Mouse (Mus musculus): ENCODE data around the gene Col27a1. TPM values are rescaled to one million over a fixed set of nuclear protein-coding genes. Genes with fewer than 3 reads are reported as not detected.

The Col27a1 gene
- total RNA-seq, 1 experiment = 2.4 TPM

DNA sequence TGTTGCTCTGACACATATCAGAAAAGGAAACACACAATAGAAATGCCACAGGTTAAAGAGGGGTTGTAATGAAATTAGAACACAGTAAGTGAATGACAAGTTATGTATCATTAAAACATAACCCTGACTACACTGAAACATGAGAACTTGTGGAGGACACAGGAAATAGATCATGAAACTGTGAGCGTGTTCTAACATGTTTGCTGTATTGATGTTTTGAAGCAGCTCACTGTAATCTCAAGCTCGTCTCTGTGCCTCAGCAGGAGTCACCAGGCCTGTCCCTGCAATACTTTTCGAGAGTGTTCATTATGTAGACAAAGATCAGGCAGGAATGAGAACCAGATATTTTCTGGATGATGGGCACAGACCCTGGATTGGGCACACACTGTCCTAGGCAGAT, 129.8 kb downstream of the Col27a1 start:
- Histone ChIP-seq H3K4me1 (ENCODE audit: control insufficient read depth in 2 of 2, insufficient read depth in 2 of 2, low read length in 2 of 2, poor library complexity in 1 of 2) (peaks cover 0 to 3% of the 10 kb centered on the region in 2 experiments; a peak in 1 of 4 replicates), H3K27ac (ENCODE audit: insufficient read depth, low read depth, low read length, poor library complexity, severe bottlenecking) (no peak overlapping the region), H3K36me3 (ENCODE audit: control insufficient read depth, insufficient read depth, low read length, poor library complexity, severe bottlenecking) (no peaks in the 10 kb centered on the region), H3K9ac (ENCODE audit: insufficient read depth, low read depth, low read length, poor library complexity, severe bottlenecking) (no peak overlapping the region), H3K9me3 (ENCODE audit: control insufficient read depth, insufficient read depth, low read depth, low read length) (no peaks in the 10 kb centered on the region), H3K4me3 (ENCODE audit: insufficient read depth in 1 of 2, low read depth in 1 of 2, low read length in 2 of 2, poor library complexity in 1 of 2, severe bottlenecking in 1 of 2) (no peak overlapping the region)
- in situ Hi-C loops (cut with MboI; ENCODE audit: low sequenced_read_pairs in 2 of 2, unreplicated experiment in 2 of 2) = no loop called here
- no peak for TF ChIP-seq ZC3H11A (IDR thresholded peaks at IDR 0.05; ENCODE audit: borderline replicate concordance, low read depth, low read length)
- TF ChIP-seq HCFC1 (IDR thresholded peaks at IDR 0.05; ENCODE audit: borderline replicate concordance, insufficient read depth, low read length) = no peak
- TF ChIP-seq ZNF384 (IDR thresholded peaks at IDR 0.05; ENCODE audit: low read depth, low read length) = no peak
- no peak for TF ChIP-seq CHD2 (IDR thresholded peaks at IDR 0.05; ENCODE audit: low read depth, low read length)
- DNase-seq (ENCODE audit: low read depth, low spot score) = no peak

DNA sequence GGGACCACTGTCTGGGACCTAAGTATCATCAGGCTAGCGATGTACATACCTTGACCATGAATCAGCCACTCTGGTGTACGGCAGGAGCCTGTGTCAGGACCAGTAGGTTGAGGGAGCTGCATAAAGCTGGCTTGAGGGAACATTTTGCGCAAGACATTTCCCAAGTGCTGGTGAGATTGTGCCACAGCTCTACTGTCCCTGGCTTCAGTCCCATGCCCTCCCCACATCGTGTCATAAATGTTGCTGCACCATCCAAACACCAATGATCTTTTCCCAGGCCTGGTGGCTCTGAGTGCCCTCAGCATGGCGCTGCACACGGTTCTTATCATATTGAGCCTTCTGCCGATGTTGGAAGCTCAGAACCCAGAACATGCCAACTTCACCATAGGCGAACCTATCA, 130.5 kb downstream of the Col27a1 start, which contains the start of gene Orm1:
Gene Orm1 (plus strand): TSS at position 266 of the 400 bp plus-strand sequence.
- Histone ChIP-seq H3K9me3 (ENCODE audit: control insufficient read depth, insufficient read depth, low read depth, low read length) (no peaks in the 10 kb centered on the region), H3K4me1 (ENCODE audit: control insufficient read depth in 2 of 2, insufficient read depth in 2 of 2, low read length in 2 of 2, poor library complexity in 1 of 2) (peaks cover 0 to 3% of the 10 kb centered on the region in 2 experiments; a peak in 1 of 4 replicates), H3K36me3 (ENCODE audit: control insufficient read depth, insufficient read depth, low read length, poor library complexity, severe bottlenecking) (no peaks in the 10 kb centered on the region), H3K27ac (ENCODE audit: insufficient read depth, low read depth, low read length, poor library complexity, severe bottlenecking) (no peak within 1 kb of the TSS), H3K9ac (ENCODE audit: insufficient read depth, low read depth, low read length, poor library complexity, severe bottlenecking) (no peak within 1 kb of the TSS), H3K4me3 (ENCODE audit: insufficient read depth in 1 of 2, low read depth in 1 of 2, low read length in 2 of 2, poor library complexity in 1 of 2, severe bottlenecking in 1 of 2) (no peak within 1 kb of the TSS)
- in situ Hi-C loops (cut with MboI; ENCODE audit: low sequenced_read_pairs in 2 of 2, unreplicated experiment in 2 of 2) = no loop called here
- TF ChIP-seq ZNF384 (IDR thresholded peaks at IDR 0.05; ENCODE audit: low read depth, low read length) = no peak
- no peak for TF ChIP-seq CHD2 (IDR thresholded peaks at IDR 0.05; ENCODE audit: low read depth, low read length)
- no peak for TF ChIP-seq ZC3H11A (IDR thresholded peaks at IDR 0.05; ENCODE audit: borderline replicate concordance, low read depth, low read length)
- no peak for TF ChIP-seq MAFK (IDR thresholded peaks at IDR 0.05; ENCODE audit: insufficient read depth, low read depth, low read length)
- TF ChIP-seq HCFC1 (IDR thresholded peaks at IDR 0.05; ENCODE audit: borderline replicate concordance, insufficient read depth, low read length) = no peak
- no peak for DNase-seq (ENCODE audit: low read depth, low spot score)

DNA sequence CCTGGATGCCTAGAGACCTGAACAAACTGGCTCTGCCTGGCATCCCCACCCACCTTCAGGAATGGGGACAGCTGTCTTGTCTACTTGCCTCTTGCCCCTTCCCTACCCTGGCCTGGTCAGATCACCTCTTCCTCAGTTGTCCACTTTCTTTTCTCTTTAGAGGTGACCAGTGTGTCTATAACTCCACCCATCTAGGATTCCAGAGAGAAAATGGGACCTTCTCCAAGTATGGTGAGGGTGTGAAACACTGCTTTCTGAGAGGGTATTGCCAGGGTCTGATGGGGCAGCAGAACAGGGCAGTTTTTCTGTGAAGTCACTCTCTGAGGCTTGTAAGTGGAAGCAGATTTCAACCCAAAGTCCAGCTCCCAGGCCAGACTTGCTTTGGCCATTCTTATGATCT, 131.5 kb downstream of the Col27a1 start:
- no peaks in the 10 kb centered on the region for H3K9me3 ChIP-seq (ENCODE audit: control insufficient read depth, insufficient read depth, low read depth, low read length)
- peaks cover 0 to 3% of the 10 kb centered on the region in 2 experiments; a peak in 1 of 4 replicates for H3K4me1 ChIP-seq (ENCODE audit: control insufficient read depth in 2 of 2, insufficient read depth in 2 of 2, low read length in 2 of 2, poor library complexity in 1 of 2)
- in situ Hi-C loops (cut with MboI; ENCODE audit: low sequenced_read_pairs in 2 of 2, unreplicated experiment in 2 of 2) = no loop called here
- H3K27ac ChIP-seq (ENCODE audit: insufficient read depth, low read depth, low read length, poor library complexity, severe bottlenecking) = no peak overlapping the region
- H3K4me3 ChIP-seq (ENCODE audit: insufficient read depth in 1 of 2, low read depth in 1 of 2, low read length in 2 of 2, poor library complexity in 1 of 2, severe bottlenecking in 1 of 2) = no peak overlapping the region
- no peak overlapping the region for H3K9ac ChIP-seq (ENCODE audit: insufficient read depth, low read depth, low read length, poor library complexity, severe bottlenecking)
- no peak for DNase-seq (ENCODE audit: low read depth, low spot score)
- H3K36me3 ChIP-seq (ENCODE audit: control insufficient read depth, insufficient read depth, low read length, poor library complexity, severe bottlenecking) = no peaks in the 10 kb centered on the region
- no peak for TF ChIP-seq HCFC1 (IDR thresholded peaks at IDR 0.05; ENCODE audit: borderline replicate concordance, insufficient read depth, low read length)
- TF ChIP-seq ZNF384 (IDR thresholded peaks at IDR 0.05; ENCODE audit: low read depth, low read length) = no peak
- no peak for TF ChIP-seq CHD2 (IDR thresholded peaks at IDR 0.05; ENCODE audit: low read depth, low read length)
- no peak for TF ChIP-seq MAFK (IDR thresholded peaks at IDR 0.05; ENCODE audit: insufficient read depth, low read depth, low read length)
- no peak for TF ChIP-seq ZC3H11A (IDR thresholded peaks at IDR 0.05; ENCODE audit: borderline replicate concordance, low read depth, low read length)

DNA sequence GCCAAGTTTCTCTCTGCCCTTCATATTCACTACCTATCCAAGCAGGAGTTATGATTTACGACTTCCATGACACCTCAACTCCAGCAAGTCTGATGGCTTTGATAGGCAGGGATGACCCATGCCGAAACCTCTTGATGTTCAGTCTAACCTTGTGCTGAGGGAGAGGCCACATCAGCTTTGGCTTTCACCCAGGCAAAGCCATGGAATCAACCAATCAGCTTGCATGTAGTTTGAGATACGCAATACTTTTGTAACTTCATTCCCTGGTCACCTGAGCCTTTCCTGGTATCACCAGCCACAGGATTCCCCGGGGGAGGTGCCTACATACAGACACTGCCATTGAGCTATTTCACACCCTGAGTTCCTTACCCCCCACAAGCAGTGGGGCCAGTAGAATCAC, 132.9 kb downstream of the Col27a1 start:
- no peaks in the 10 kb centered on the region for H3K36me3 ChIP-seq (ENCODE audit: control insufficient read depth, insufficient read depth, low read length, poor library complexity, severe bottlenecking)
- in situ Hi-C loops (cut with MboI; ENCODE audit: low sequenced_read_pairs in 2 of 2, unreplicated experiment in 2 of 2) = no loop called here
- DNase-seq (ENCODE audit: low read depth, low spot score) = no peak
- no peak overlapping the region for H3K9ac ChIP-seq (ENCODE audit: insufficient read depth, low read depth, low read length, poor library complexity, severe bottlenecking)
- TF ChIP-seq MAFK (IDR thresholded peaks at IDR 0.05; ENCODE audit: insufficient read depth, low read depth, low read length) = no peak
- H3K27ac ChIP-seq (ENCODE audit: insufficient read depth, low read depth, low read length, poor library complexity, severe bottlenecking) = no peak overlapping the region
- H3K9me3 ChIP-seq (ENCODE audit: control insufficient read depth, insufficient read depth, low read depth, low read length) = no peaks in the 10 kb centered on the region
- no peak overlapping the region for H3K4me3 ChIP-seq (ENCODE audit: insufficient read depth in 1 of 2, low read depth in 1 of 2, low read length in 2 of 2, poor library complexity in 1 of 2, severe bottlenecking in 1 of 2)
- peaks cover 0 to 3% of the 10 kb centered on the region in 2 experiments; a peak in 1 of 4 replicates for H3K4me1 ChIP-seq (ENCODE audit: control insufficient read depth in 2 of 2, insufficient read depth in 2 of 2, low read length in 2 of 2, poor library complexity in 1 of 2)

DNA sequence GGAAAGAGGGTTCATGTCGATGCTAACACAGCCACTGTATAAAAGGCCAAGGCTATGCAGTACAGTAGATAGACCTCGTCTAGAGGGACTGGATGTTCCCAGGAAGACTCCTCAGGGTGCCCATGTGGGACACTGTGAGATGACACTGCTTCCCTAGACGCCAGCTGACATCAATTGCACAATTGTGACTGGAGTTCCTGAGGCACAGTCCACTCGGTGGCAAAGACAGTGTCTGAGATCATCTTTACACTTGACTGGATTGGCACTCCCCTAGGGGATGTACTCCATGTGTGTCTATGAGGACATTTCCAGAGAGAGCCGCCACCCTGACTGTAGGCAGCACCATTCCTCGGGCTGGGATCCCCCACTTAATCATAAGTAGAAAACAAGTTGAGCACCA, 134.7 kb downstream of the Col27a1 start:
- in situ Hi-C loops (cut with MboI; ENCODE audit: low sequenced_read_pairs in 2 of 2, unreplicated experiment in 2 of 2) = no loop called here

More for the DNA sequence above, 134.7 kb downstream of the Col27a1 start:
- no peak for DNase-seq (ENCODE audit: low read depth, low spot score)
- TF ChIP-seq ZC3H11A (IDR thresholded peaks at IDR 0.05; ENCODE audit: borderline replicate concordance, low read depth, low read length) = no peak
- TF ChIP-seq ZNF384 (IDR thresholded peaks at IDR 0.05; ENCODE audit: low read depth, low read length) = no peak
- TF ChIP-seq HCFC1 (IDR thresholded peaks at IDR 0.05; ENCODE audit: borderline replicate concordance, insufficient read depth, low read length) = no peak
- no peak for TF ChIP-seq CHD2 (IDR thresholded peaks at IDR 0.05; ENCODE audit: low read depth, low read length)
- TF ChIP-seq MAFK (IDR thresholded peaks at IDR 0.05; ENCODE audit: insufficient read depth, low read depth, low read length) = no peak
- H3K4me3 ChIP-seq (ENCODE audit: insufficient read depth in 1 of 2, low read depth in 1 of 2, low read length in 2 of 2, poor library complexity in 1 of 2, severe bottlenecking in 1 of 2) = no peak overlapping the region
- no peaks in the 10 kb centered on the region for H3K4me1 ChIP-seq (ENCODE audit: control insufficient read depth in 2 of 2, insufficient read depth in 2 of 2, low read length in 2 of 2, poor library complexity in 1 of 2)
- no peak overlapping the region for H3K9ac ChIP-seq (ENCODE audit: insufficient read depth, low read depth, low read length, poor library complexity, severe bottlenecking)
- H3K27ac ChIP-seq (ENCODE audit: insufficient read depth, low read depth, low read length, poor library complexity, severe bottlenecking) = no peak overlapping the region
- H3K36me3 ChIP-seq (ENCODE audit: control insufficient read depth, insufficient read depth, low read length, poor library complexity, severe bottlenecking) = no peaks in the 10 kb centered on the region
- no peaks in the 10 kb centered on the region for H3K9me3 ChIP-seq (ENCODE audit: control insufficient read depth, insufficient read depth, low read depth, low read length)
